Mouse (Mus musculus) liver, adult (tissue): Measurements from ENCODE around the gene Gm10260.

Experiments used
- GATA4 ChIP-seq: IDR thresholded peaks from 2 replicates; pipeline ENCODE4 v1.6.1; 2014; ENCODE audit warnings: mild to moderate bottlenecking, low read length; ENCODE audit not compliant: insufficient replicate concordance

The Gm10260 gene

GRCm38 (mm10) chr13:97744036-97744435 lies 16.4 kb downstream of the Gm10260 start:
- no peak for TF ChIP-seq GATA4

- TF ChIP-seq GATA4, result no peak
Observed at GRCm38 (mm10) chr13:97743229-97743988, 17.0 kb downstream of the Gm10260 start.

- no peak for TF ChIP-seq GATA4
Observed at GRCm38 (mm10) chr13:97735931-97736330, 24.5 kb downstream of the Gm10260 start.

GRCm38 (mm10) chr13:97734760-97735159 lies 25.7 kb downstream of the Gm10260 start:
- TF ChIP-seq GATA4, result no peak

- TF ChIP-seq GATA4, result no peak
Observed at GRCm38 (mm10) chr13:97725160-97725825, 35.1 kb downstream of the Gm10260 start.

GRCm38 (mm10) chr13:97724551-97724950 lies 35.9 kb downstream of the Gm10260 start:
- TF ChIP-seq GATA4, result no peak

- no peak for TF ChIP-seq GATA4
Observed at GRCm38 (mm10) chr13:97712506-97713275, 47.7 kb downstream of the Gm10260 start.

GRCm38 (mm10) chr13:97711510-97711909 lies 48.9 kb downstream of the Gm10260 start:
- TF ChIP-seq GATA4, result no peak
